Mouse (Mus musculus): ENCODE data around the gene Zcchc7. TPM values are rescaled to one million over a fixed set of nuclear protein-coding genes. Genes with fewer than 3 reads are reported as not detected.
"Not testable (repeated sequence)": the region's sequence is repeated elsewhere in the genome, so short reads cannot be mapped to it uniquely, and the experiment has no call there.

Zcchc7 gene
- polyA plus RNA-seq, 1 experiment: 16.5 TPM

GRCm38 (mm10) chr4:44716391-44716790, 39.3 kb upstream of the Zcchc7 start:
- no peak overlapping the region for H3K4me3 ChIP-seq (ENCODE audit: insufficient read depth, low read depth, low read length)
- H3K4me1 ChIP-seq (ENCODE audit: control insufficient read depth, insufficient read depth, insufficient read length, low read length): no peaks in the 10 kb centered on the region
- no peak overlapping the region for H3K27ac ChIP-seq (replicated peaks; ENCODE audit: low read depth, low read length)

GRCm38 (mm10) chr4:44717676-44718075, 38.0 kb upstream of the Zcchc7 start:
- Histone ChIP-seq H3K4me3 (ENCODE audit: insufficient read depth, low read depth, low read length) (no peak overlapping the region), H3K4me1 (ENCODE audit: control insufficient read depth, insufficient read depth, insufficient read length, low read length) (no peaks in the 10 kb centered on the region), H3K27ac (replicated peaks; ENCODE audit: low read depth, low read length) (no peak overlapping the region)

GRCm38 (mm10) chr4:44720046-44720445, 35.6 kb upstream of the Zcchc7 start:
- no peak overlapping the region for H3K27ac ChIP-seq (replicated peaks; ENCODE audit: low read depth, low read length)
- no peaks in the 10 kb centered on the region for H3K4me1 ChIP-seq (ENCODE audit: control insufficient read depth, insufficient read depth, insufficient read length, low read length)
- H3K4me3 ChIP-seq (ENCODE audit: insufficient read depth, low read depth, low read length): no peak overlapping the region

DNA sequence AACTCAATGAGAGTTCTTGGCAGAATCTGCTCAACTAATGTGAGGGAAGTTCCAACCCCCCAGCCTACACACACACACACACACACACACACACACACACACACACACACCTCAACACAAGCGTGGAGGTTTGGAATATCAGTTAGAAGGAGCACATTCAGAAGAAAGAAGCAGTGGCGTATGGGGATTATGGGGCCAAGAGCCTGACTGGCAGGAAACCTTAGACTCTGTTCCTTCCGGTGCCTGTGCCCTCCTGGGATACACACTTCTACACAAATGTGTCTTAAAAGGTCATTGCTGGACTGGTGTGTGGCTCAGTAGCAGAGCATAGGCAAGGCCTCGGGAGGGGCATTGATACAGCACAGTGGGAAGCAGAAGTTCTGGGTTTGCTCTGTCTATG, 34.4 kb upstream of the Zcchc7 start:
- H3K4me1 ChIP-seq (ENCODE audit: control insufficient read depth, insufficient read depth, insufficient read length, low read length): no peaks in the 10 kb centered on the region
- no peak overlapping the region for H3K4me3 ChIP-seq (ENCODE audit: insufficient read depth, low read depth, low read length)
- no peak overlapping the region for H3K27ac ChIP-seq (replicated peaks; ENCODE audit: low read depth, low read length)

DNA sequence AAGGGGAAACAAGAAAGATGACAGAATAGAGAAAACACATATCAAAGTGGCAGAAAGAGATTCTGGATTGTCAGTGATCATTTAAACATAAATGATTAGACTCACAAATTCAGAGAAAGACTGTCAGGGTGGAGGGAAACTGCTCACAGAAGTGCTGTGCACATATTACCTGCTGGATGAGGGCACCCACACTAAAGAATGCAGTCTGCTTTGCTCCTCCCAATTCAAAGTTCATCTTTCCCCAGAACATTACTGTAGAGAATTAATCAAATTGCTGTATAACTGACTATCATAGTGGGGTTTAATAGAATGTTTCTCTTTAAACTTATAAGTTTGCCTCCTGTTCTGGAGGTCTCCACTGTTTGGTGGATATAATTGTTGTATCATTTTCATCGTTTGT, 15.2 kb upstream of the Zcchc7 start:
- H3K4me3 ChIP-seq (ENCODE audit: insufficient read depth, low read depth, low read length): no peak overlapping the region
- no peak overlapping the region for H3K27ac ChIP-seq (replicated peaks; ENCODE audit: low read depth, low read length)
- no peaks in the 10 kb centered on the region for H3K4me1 ChIP-seq (ENCODE audit: control insufficient read depth, insufficient read depth, insufficient read length, low read length)

DNA sequence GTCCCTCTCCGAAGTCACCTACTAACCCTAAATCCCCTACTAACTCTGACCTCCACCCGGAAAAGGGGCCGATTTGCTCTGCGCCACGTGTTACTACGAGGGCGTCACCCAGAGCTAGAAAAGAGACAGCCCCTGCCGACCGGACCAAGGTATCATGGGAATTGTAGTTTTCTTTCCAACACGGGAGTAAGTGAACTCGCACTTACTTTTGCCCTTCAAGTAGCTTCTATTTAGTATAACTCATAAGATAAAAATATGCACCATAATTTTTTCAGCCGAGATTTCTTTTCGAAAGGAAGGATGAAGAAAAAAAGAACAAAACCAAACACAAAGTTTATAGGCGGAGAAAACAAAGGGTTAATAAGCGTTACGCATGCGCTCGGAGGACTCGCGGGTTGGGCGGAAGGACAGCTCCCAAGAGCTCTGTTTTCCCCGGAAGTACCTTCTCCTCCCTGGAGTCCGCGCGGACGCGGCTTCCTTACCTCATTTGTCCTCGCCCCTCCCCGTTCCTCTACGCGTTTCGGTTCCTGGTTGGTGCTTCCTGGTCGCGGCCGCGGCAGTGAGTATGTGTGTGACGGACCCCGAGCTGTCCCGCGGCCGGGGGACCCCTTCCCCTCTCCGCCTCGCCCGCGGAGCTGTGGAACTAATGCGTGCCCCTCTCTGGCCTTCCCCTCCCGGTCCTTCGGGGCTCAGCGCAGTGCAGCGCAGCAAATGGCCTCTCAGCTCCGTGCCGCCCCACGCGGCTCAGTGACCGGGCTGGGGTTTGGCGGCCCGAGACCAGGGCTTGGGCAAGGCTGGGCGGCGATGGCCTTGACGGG, 666 bp downstream of the Zcchc7 start:
- H3K27ac ChIP-seq (replicated peaks; ENCODE audit: low read depth, low read length): peak overlapping the region; percentile 92
- H3K4me1 ChIP-seq (ENCODE audit: control insufficient read depth, insufficient read depth, insufficient read length, low read length): no peaks in the 10 kb centered on the region
- peak overlapping the region; percentile 91 for H3K4me3 ChIP-seq (ENCODE audit: insufficient read depth, low read depth, low read length)

DNA sequence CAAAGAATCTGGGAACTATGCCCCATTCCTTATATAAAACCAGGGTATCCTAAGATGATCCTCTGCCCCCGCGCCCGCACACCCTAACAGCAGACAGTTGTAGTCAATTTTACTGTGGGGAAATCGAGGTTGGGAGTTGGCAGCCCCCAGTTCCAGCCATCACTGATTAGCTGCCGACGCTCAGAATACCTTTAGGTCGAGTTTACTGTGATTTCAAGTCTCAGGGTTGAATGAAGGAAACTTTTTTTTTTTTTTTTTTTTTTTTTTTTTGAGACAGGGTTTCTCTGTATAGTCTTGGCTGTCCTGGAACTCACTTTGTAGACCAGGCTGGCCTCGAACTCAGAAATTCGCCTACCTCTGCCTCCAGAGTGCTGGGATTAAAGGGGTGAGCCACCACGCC, 1.5 kb downstream of the Zcchc7 start:
- not testable (repeated sequence) for H3K4me1 ChIP-seq (ENCODE audit: control insufficient read depth, insufficient read depth, insufficient read length, low read length)
- peak overlapping the region; percentile 89 for H3K27ac ChIP-seq (replicated peaks; ENCODE audit: low read depth, low read length)
- H3K4me3 ChIP-seq (ENCODE audit: insufficient read depth, low read depth, low read length): peak overlapping the region; percentile 91

GRCm38 (mm10) chr4:44774890-44775289, 19.2 kb downstream of the Zcchc7 start:
- Histone ChIP-seq H3K4me1 (ENCODE audit: control insufficient read depth, insufficient read depth, insufficient read length, low read length) (0 out of 2 replicates have a peak, but pooled peaks cover 2% of the 10 kb centered on the region), H3K27ac (replicated peaks; ENCODE audit: low read depth, low read length) (no peak overlapping the region), H3K4me3 (ENCODE audit: insufficient read depth, low read depth, low read length) (no peak overlapping the region)

GRCm38 (mm10) chr4:44776651-44777050, 21.0 kb downstream of the Zcchc7 start:
- H3K27ac ChIP-seq (replicated peaks; ENCODE audit: low read depth, low read length): no peak overlapping the region
- H3K4me1 ChIP-seq (ENCODE audit: control insufficient read depth, insufficient read depth, insufficient read length, low read length): 0 out of 2 replicates have a peak, but pooled peaks cover 2% of the 10 kb centered on the region
- no peak overlapping the region for H3K4me3 ChIP-seq (ENCODE audit: insufficient read depth, low read depth, low read length)

GRCm38 (mm10) chr4:44777101-44777500, 21.4 kb downstream of the Zcchc7 start:
- Histone ChIP-seq H3K4me3 (ENCODE audit: insufficient read depth, low read depth, low read length) (no peak overlapping the region), H3K4me1 (ENCODE audit: control insufficient read depth, insufficient read depth, insufficient read length, low read length) (0 out of 2 replicates have a peak, but pooled peaks cover 2% of the 10 kb centered on the region), H3K27ac (replicated peaks; ENCODE audit: low read depth, low read length) (no peak overlapping the region)

GRCm38 (mm10) chr4:44777711-44778110, 22.0 kb downstream of the Zcchc7 start:
- Histone ChIP-seq H3K27ac (replicated peaks; ENCODE audit: low read depth, low read length) (no peak overlapping the region), H3K4me1 (ENCODE audit: control insufficient read depth, insufficient read depth, insufficient read length, low read length) (0 out of 2 replicates have a peak, but pooled peaks cover 2% of the 10 kb centered on the region), H3K4me3 (ENCODE audit: insufficient read depth, low read depth, low read length) (no peak overlapping the region)

DNA sequence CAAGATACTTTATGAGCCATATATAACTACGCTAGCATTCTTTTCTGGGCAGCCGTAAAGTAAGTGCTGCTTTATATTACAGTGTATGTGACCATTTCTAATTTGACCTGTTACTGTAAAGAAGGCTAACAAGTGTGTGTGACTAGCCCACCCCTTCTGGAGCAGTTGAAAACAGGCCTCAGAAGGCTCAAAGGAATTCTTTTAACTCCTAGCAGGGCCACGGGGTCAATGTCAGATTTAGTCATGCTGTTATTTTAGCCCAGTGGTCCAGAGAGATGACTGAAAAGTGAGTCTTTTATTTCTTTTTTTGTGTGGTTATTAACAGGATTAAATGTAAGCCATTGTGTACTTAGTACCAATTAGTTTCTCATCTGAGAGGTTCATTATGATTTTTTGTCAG, 22.6 kb downstream of the Zcchc7 start:
- H3K27ac ChIP-seq (replicated peaks; ENCODE audit: low read depth, low read length): no peak overlapping the region
- H3K4me1 ChIP-seq (ENCODE audit: control insufficient read depth, insufficient read depth, insufficient read length, low read length): 0 out of 2 replicates have a peak, but pooled peaks cover 2% of the 10 kb centered on the region
- H3K4me3 ChIP-seq (ENCODE audit: insufficient read depth, low read depth, low read length): no peak overlapping the region

DNA sequence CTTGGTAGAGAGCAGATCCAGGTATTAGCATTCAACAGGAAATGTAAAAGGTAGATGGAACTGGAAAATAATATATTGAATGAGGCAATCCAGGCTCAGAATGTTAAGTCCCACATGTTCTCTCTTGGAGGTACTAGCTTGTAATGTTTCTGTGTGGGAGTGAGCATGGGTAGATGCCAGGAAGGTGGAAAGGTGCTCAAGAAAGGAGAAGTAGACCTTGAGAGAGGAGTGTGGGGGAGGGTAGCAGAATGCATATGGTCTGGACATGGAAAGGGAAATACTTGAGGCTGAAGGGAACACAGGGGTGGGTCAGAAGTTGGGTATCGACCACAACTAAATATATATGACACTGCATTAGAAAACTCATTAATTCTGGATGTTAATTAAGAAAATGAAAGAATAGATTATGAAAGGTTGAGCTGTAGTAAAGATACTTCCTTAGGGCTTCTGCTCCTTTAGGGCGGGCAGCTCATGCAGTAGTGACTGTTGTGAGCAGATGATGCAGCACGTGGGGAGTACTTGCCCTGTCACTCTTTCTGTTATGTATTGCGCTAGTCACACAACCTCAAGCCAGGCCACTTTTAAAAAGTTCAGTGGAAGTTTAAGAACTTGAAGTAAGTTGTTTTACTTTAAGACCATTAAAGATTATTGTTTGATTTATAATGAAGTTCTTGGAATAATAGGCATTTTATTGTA, 24.9 kb downstream of the Zcchc7 start:
- H3K4me1 ChIP-seq (ENCODE audit: control insufficient read depth, insufficient read depth, insufficient read length, low read length): 0 out of 2 replicates have a peak, but pooled peaks cover 2% of the 10 kb centered on the region
- H3K27ac ChIP-seq (replicated peaks; ENCODE audit: low read depth, low read length): no peak overlapping the region; the same call in 1 of the 2 replicates
- H3K4me3 ChIP-seq (ENCODE audit: insufficient read depth, low read depth, low read length): no peak overlapping the region

DNA sequence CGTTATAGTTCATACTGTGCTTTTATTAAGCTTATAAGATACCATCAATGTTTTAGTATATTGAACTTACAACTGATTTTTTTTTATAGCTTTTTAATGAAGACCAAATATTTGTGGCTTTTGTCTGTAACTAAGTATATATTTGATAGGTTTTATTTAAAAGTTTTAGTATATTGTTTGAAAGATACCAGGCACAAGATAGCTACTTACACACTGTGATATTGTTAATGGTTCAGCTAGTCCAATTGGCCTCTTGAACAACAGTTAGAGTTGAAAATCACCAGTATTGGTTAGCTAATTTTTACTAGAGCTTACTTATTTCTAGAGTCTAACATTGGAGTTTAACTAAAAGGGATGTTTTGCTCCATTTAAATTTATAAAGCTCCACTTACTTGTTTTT, 25.8 kb downstream of the Zcchc7 start:
- Histone ChIP-seq H3K4me3 (ENCODE audit: insufficient read depth, low read depth, low read length) (no peak overlapping the region), H3K27ac (replicated peaks; ENCODE audit: low read depth, low read length) (no peak overlapping the region), H3K4me1 (ENCODE audit: control insufficient read depth, insufficient read depth, insufficient read length, low read length) (0 out of 2 replicates have a peak, but pooled peaks cover 2% of the 10 kb centered on the region)

DNA sequence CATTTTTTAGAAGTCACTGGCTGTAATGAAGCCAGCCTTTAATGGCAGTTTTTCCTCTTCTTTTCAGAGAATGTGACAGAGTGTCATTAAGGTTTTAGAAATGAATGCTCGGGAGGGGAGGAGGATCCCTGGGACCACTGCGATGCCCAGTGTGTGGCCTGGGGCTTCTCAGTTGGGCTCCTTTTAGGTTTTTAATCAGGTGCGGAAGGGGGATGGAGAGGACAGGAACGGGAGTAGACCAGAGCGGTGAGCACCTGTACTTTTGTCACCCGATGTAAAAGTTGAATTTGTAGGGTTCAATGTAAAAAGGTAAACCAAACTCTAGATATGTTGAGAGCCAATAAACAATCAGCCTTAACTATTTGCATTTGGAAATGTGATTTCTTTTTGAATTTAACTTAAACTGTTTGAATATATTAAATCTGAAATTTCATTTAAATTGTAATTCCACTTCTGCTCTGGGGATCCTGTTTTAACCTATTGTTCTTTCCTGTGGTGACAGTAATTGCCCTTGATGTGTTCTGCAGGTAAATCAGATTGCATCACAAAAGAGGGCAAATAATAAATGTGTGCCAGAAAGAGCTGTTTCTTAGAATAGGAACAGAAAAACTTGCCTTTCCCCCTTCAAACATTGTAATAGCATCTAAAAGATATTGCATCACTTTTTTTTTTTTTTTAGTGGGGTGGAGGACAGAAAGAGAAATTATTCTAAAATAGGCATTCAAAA, 28.1 kb downstream of the Zcchc7 start:
- Histone ChIP-seq H3K4me1 (ENCODE audit: control insufficient read depth, insufficient read depth, insufficient read length, low read length) (no peaks in the 10 kb centered on the region), H3K27ac (replicated peaks; ENCODE audit: low read depth, low read length) (no peak overlapping the region), H3K4me3 (ENCODE audit: insufficient read depth, low read depth, low read length) (no peak overlapping the region)

Data from brown adipose tissue, adult 24 weeks (tissue).